Mouse (Mus musculus) heart, adult 2 months (tissue): Measurements from ENCODE around the gene Rab30.

Source experiments
- CTCF ChIP-seq: fragments of 200-600 bp; IDR thresholded peaks from 2 replicates; pipeline ENCODE4 v1.8.1; 2022; ENCODE audit warnings: antibody characterized with exemption, mild to moderate bottlenecking, moderate library complexity
- POLR2A ChIP-seq: fragments of 200-500 bp; IDR thresholded peaks from 2 replicates; pipeline ENCODE4 v1.6.1; 2011; ENCODE audit warnings: mild to moderate bottlenecking, low read depth, low read length, control low read depth; ENCODE audit not compliant: insufficient read depth

- TF ChIP-seq CTCF (no peak), POLR2A (no peak)
Measured at GRCm38 (mm10) chr7:92768859-92769258, 27.5 kb downstream of the Rab30 start.
